Mouse (Mus musculus) embryonic stem cell, embryonic (primary cell): ENCODE results near the gene Lypd3.

ENCODE experiments used
- CTCF ChIA-PET, 4 experiments: fragments of 300-600 bp in 2 of 4; fragments of 350-600 bp in 2 of 4; sonication (Branson Sonifier 250); formaldehyde crosslinking; loops; one replicate each; lab custom pipeline; 2022; ENCODE audit warnings: inconsistent platforms in 2 of 4; lab: Charles Lee
- POLR2A ChIA-PET, 4 experiments: fragments of 300-600 bp in 2 of 4; fragments of 350-600 bp in 2 of 4; sonication (Branson Sonifier 250); formaldehyde crosslinking; loops; one replicate each; lab custom pipeline; 2022; ENCODE audit warnings: antibody characterized with exemption in 4 of 4, inconsistent platforms in 1 of 4; lab: Charles Lee

Gene Lypd3

GRCm38 (mm10) chr7:24608017-24608416 lies 28.3 kb upstream of the Lypd3 start:
- ChIA-PET POLR2A (interaction anchor here in 1 of 4 experiments (0.6 kb wide), 1 partner anchor 43 kb away, joined by 3 read pairs; no protein-coding TSS in a partner anchor), CTCF (no interaction called here)

GRCm38 (mm10) chr7:24608561-24608960 lies 27.8 kb upstream of the Lypd3 start:
- ChIA-PET CTCF (no interaction called here), POLR2A (interaction anchor here in 1 of 4 experiments (0.6 kb wide), 1 partner anchor 44 kb away, joined by 3 read pairs; no protein-coding TSS in a partner anchor)

- ChIA-PET POLR2A (interaction anchor here in 3 of 4 experiments (0.6 to 2.0 kb wide), 20 partner anchors 8 to 362 kb away, joined by 3 to 17 read pairs (median 4); partner anchors contain the start of genes Rabac1 (in 2 of the 3), Rps19 (in 1 of the 3) and Smg9 (in 1 of the 3)), CTCF (interaction anchor here (0.6 to 3.5 kb wide), 28 partner anchors 9 to 484 kb away, joined by 3 to 25 read pairs (median 5); partner anchors contain the start of genes Pinlyp (in 1 of the 4), Xrcc1 (in 1 of the 4) and Zfp428 (in 1 of the 4))
Observed at GRCm38 (mm10) chr7:24610144-24610878, 26.0 kb upstream of the Lypd3 start, which contains the start of gene Phldb3. Phldb3 (plus strand) TSS chr7:24610763.

GRCm38 (mm10) chr7:24610879-24611494 lies 25.4 kb upstream of the Lypd3 start:
- CTCF ChIA-PET = interaction anchor here (0.5 to 3.5 kb wide), 26 partner anchors 8 to 483 kb away, joined by 3 to 25 read pairs (median 4); partner anchors contain the start of genes Pinlyp (in 1 of the 4), Xrcc1 (in 1 of the 4) and Zfp428 (in 1 of the 4)
- POLR2A ChIA-PET = interaction anchor here (0.6 to 2.0 kb wide), 21 partner anchors 8 to 362 kb away, joined by 3 to 17 read pairs (median 4); partner anchors contain the start of genes Rabac1 (in 2 of the 4) and Rps19 (in 1 of the 4)

GRCm38 (mm10) chr7:24611709-24612108 lies 24.6 kb upstream of the Lypd3 start:
- ChIA-PET CTCF (interaction anchor here (0.5 to 3.5 kb wide), 27 partner anchors 7 to 482 kb away, joined by 3 to 25 read pairs (median 4); partner anchors contain the start of gene Zfp428 (in 1 of the 4)), POLR2A (interaction anchor here (0.7 to 2.0 kb wide), 14 partner anchors 8 to 278 kb away, joined by 3 to 17 read pairs (median 5); partner anchors contain the start of gene Rps19 (in 1 of the 4))

- CTCF ChIA-PET = interaction anchor here in 3 of 4 experiments (0.5 to 3.5 kb wide), 14 partner anchors 7 to 353 kb away, joined by 3 to 25 read pairs (median 4); no protein-coding TSS in a partner anchor
- POLR2A ChIA-PET = interaction anchor here in 3 of 4 experiments (0.6 to 2.0 kb wide), 6 partner anchors 7 to 176 kb away, joined by 3 to 17 read pairs (median 5); no protein-coding TSS in a partner anchor
Observed at GRCm38 (mm10) chr7:24612308-24612910, 23.9 kb upstream of the Lypd3 start.

GRCm38 (mm10) chr7:24614816-24615215 lies 21.5 kb upstream of the Lypd3 start:
- ChIA-PET CTCF (interaction anchor here in 2 of 4 experiments (0.9 to 1.5 kb wide), 6 partner anchors 11 to 28 kb away, joined by 3 to 7 read pairs (median 4); no protein-coding TSS in a partner anchor), POLR2A (interaction anchor here in 2 of 4 experiments (0.5 to 0.6 kb wide), 3 partner anchors 14 to 757 kb away, joined by 3 read pairs; no protein-coding TSS in a partner anchor)

GRCm38 (mm10) chr7:24617763-24618162 lies 18.6 kb upstream of the Lypd3 start:
- ChIA-PET POLR2A (interaction anchor here in 1 of 4 experiments (2.7 kb wide), 1 partner anchor 11 kb away, joined by 19 read pairs; no protein-coding TSS in a partner anchor), CTCF (interaction anchor here in 3 of 4 experiments (0.5 to 2.0 kb wide), 3 partner anchors 17 to 134 kb away, joined by 3 to 7 read pairs (median 6); no protein-coding TSS in a partner anchor)

- CTCF ChIA-PET = interaction anchor here in 3 of 4 experiments (0.6 to 2.4 kb wide), 10 partner anchors 10 to 44 kb away, joined by 3 to 33 read pairs (median 16); no protein-coding TSS in a partner anchor
- POLR2A ChIA-PET = interaction anchor here in 2 of 4 experiments (0.6 to 2.7 kb wide), 8 partner anchors 9 to 222 kb away, joined by 3 to 19 read pairs (median 4); no protein-coding TSS in a partner anchor
Observed at GRCm38 (mm10) chr7:24618374-24618773, 18.0 kb upstream of the Lypd3 start.

- CTCF ChIA-PET = interaction anchor here (0.5 to 2.4 kb wide), 39 partner anchors 8 to 777 kb away, joined by 3 to 33 read pairs (median 5); partner anchors contain the start of genes Phldb3 (in 2 of the 4) and Cadm4 (in 1 of the 4)
- POLR2A ChIA-PET = interaction anchor here in 3 of 4 experiments (0.5 to 2.7 kb wide), 29 partner anchors 9 to 496 kb away, joined by 3 to 19 read pairs (median 4); partner anchors contain the start of genes Phldb3 (in 3 of the 3), Cadm4 (in 1 of the 3) and Irgc1 (in 1 of the 3)
Observed at GRCm38 (mm10) chr7:24619671-24620397, 16.5 kb upstream of the Lypd3 start.

- ChIA-PET CTCF (interaction anchor here in 1 of 4 experiments (0.9 to 1.1 kb wide), 2 partner anchors 18 to 41 kb away, joined by 3 read pairs; no protein-coding TSS in a partner anchor), POLR2A (no interaction called here)
Observed at GRCm38 (mm10) chr7:24621193-24621592, 15.2 kb upstream of the Lypd3 start.

GRCm38 (mm10) chr7:24622967-24623366 lies 13.4 kb upstream of the Lypd3 start:
- CTCF ChIA-PET = interaction anchor here in 3 of 4 experiments (0.7 to 1.5 kb wide), 4 partner anchors 19 to 95 kb away, joined by 3 to 4 read pairs (median 3); no protein-coding TSS in a partner anchor

GRCm38 (mm10) chr7:24628685-24629610 lies 7.4 kb upstream of the Lypd3 start:
- ChIA-PET POLR2A (interaction anchor here (0.6 to 3.4 kb wide), 19 partner anchors 9 to 664 kb away, joined by 3 to 19 read pairs (median 4); partner anchors contain the start of genes Phldb3 (in 2 of the 4), Irgq (in 1 of the 4), Rabac1 (in 1 of the 4) and Smg9 (in 1 of the 4)), CTCF (interaction anchor here (0.6 to 2.4 kb wide), 16 partner anchors 9 to 275 kb away, joined by 3 to 12 read pairs (median 4); no protein-coding TSS in a partner anchor)

More at GRCm38 (mm10) chr7:24622967-24623366, 13.4 kb upstream of the Lypd3 start:
- POLR2A ChIA-PET = interaction anchor here in 2 of 4 experiments (0.6 kb wide), 2 partner anchors 9 to 67 kb away, joined by 4 to 7 read pairs; no protein-coding TSS in a partner anchor

- ChIA-PET CTCF (interaction anchor here in 3 of 4 experiments (1.1 to 2.5 kb wide), 6 partner anchors 9 to 156 kb away, joined by 3 to 12 read pairs (median 6); no protein-coding TSS in a partner anchor), POLR2A (interaction anchor here in 2 of 4 experiments (0.6 to 3.4 kb wide), 3 partner anchors 10 to 634 kb away, joined by 3 to 19 read pairs (median 3); no protein-coding TSS in a partner anchor)
Observed at GRCm38 (mm10) chr7:24629672-24630071, 6.7 kb upstream of the Lypd3 start.
